Mouse (Mus musculus) 3134 (cell line): ENCODE data around the gene Mbip.

ENCODE experiments used
- DNase-seq: peaks from one replicate; pipeline ENCODE4 v3.0.0-alpha.2; 2011; ENCODE audit warnings: low spot score; ENCODE audit not compliant: insufficient read length; ENCODE audit errors: extremely low read depth

The Mbip gene

DNA sequence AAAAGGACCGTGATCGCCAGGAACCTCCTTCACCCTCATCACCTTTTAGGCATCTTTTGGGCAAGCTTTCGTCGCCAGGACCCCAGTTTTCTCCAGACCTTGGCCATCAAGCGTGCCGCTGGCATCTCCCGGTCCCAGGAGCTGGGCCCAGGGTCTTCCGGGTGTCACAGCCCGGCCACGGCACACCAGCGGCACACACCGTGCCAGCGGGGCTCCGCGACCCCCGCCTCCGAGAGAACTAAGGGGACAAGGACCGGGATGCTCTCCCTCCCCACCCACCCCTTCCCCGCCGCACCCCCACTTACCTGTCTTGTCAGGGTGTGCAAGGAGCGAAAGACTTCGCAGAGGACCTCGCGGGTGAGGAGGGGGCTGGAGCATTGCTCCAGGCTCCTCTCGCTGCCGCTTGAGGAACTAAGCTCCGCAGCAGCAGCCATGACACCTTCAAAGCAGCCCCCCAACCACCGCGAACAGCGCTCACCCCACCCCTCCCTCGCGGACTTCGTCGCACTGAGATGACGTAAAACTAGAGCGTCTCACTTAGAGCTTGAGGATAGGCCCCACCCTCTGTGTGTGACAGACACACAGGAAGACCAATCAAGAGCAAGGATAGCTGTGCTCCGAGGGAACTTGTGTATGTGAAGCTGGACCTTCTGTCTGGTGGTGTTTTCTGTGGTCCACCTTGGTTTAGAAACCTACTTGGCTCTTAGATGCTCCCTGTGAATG, at the start of gene Mbip:
Gene Mbip (minus strand): TSS at position 528 of the 723 bp plus-strand sequence.
- peak; percentile 88 for DNase-seq

DNA sequence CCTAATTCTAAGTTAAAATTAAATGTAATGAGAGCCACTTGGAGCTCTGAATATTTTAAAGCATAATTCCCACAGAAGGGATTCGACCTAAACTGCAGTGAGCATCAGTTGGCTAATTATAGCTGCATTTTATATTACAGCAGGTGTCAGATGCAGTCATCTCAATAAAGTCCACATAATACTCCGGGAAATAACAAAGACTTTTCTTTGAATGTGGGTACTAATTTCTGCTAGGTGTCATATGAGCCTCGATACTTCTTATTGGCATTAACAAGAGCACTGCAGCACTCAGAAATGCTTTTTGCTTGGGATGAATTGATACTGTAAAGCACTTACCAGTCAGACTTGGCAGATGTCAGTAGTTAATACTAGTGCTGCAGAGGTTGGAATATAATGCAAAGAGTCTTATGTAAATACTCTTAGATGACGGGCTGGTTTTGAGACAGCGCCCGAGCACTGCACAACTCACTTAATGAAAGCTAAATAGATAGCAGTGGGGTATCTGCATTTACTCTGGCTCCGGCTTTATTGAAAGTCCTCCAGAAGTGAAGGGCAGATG, 42.0 kb upstream of the Mbip start:
- DNase-seq: no peak

DNA sequence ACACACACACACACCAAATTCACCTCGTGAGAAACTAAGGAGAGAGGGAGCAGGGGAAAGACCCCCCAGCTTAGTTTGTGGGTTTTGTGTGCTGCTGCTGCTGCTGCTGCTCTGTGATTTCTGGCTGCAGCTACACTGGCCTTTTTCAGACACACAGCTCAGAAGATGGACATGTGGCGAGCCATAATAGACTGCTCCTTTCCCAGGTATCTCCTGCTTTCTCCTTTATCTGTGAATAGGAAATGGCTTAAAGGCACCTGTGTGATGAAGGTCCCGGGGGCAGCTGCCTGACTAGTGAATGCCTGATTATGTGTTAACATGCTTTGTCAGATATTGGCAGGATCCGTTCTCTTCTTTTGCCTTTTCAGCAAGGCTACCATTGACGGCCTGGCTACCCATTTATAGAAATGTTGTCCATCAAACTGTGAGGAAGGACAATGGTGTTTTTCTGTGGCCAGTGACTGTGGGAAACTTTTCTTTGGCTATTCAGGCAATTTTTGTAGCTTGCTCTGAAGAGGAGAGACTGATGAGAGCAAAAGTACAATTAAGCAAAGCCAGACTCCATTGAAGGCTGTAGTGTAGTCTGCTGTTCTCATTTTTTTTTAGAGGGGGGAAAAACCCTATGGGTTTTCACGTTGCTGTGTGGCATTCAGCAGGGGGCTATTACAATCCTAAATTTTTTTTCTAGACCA, 41.4 kb upstream of the Mbip start:
- no peak for DNase-seq

DNA sequence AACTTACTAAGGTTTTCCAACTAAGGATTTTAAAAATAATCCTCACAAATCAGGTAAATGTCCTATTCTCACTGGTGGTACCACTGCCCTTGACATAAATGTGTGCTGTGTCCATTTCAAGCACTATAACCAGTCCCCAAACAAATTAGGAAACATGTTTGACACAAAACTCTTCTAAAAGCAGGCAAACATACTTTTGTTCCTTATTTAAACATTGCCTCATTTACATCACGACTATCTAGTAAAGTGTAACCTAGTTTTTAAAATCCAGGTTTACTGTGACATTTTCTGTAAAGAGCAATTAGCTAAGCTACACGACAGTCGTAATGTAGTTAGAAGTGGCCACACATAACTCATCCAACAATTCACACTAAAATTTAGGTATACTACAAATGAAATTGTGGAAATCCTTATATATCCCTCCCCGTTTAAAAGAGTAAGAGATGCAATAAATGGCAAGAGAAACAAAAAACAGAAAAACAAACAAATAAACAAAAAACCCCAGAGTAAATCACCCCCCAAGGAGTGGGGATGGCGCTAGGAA, 851 bp downstream of the Mbip start:
- DNase-seq: no peak

DNA sequence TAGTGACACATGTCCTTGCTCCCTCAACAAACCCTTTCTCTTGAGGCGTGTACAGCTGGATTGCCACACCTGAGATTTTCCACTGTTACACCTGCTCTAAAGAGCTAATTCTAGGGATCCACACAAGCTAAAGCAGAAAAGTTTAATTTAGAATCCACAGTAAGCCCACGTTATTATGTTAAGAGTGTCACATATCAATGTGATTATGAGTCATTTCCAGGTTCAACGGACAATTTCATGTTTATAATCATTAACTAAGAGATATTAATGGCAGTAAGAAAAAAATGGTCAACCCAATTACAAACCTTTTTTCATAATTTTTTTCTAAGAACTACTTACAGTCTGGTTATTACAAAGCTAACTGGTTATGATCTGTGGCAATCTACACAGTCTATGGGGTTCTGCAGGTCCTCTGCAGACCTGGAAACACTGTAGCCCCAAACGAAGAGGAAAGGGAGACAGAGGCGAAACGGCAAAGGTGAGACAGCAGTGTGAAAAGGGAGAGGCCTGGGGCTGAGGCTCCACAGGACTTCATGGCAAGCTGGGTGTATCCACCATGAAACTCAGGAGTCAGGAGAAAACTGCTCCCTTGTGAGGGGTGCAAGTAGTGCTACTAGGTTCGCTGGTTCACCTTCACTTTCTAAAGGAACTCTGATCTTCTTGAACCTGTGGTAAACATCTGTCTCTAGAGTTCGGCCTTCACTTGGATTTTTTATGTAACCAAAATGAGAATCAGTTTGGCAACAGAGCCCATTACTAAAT, 6.2 kb downstream of the Mbip start:
- DNase-seq: no peak

DNA sequence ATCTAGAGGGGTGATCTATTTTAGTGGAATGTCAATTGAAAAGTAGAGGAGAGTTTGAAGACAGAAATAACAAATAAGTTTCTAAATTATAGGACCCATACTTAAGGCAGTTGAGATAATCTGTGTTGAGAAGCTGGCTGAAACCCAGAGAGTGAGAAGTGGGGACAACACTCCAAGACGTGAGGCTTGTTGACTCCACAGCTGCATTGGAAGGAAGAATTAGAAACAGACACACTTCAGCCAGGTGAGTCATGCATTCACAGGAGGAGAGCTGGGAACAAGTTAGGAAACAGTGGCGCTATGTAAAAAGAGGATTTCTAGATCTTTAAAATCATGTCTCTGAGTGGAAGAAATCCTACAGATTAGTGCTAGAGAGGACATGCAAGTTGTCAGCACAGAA, 12.2 kb downstream of the Mbip start:
- no peak for DNase-seq

DNA sequence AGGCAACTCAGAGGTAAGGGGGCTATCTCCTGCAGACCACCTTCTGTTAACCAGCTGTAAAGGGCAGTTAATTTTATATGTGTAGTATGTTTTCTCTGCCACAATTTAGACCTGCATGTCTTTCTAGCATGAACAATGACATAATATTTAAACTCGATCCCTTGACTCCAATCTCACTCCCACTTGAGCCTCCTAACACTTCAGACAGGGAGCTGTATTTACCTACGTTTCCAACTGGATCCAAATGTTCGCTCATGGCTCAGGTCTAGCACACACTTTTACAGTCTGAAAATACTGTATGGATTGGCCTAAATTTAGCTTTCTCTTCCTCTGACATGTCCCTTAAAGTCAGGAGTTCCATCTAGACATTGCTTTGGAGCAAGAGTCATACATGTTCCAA, 13.2 kb downstream of the Mbip start:
- no peak for DNase-seq

DNA sequence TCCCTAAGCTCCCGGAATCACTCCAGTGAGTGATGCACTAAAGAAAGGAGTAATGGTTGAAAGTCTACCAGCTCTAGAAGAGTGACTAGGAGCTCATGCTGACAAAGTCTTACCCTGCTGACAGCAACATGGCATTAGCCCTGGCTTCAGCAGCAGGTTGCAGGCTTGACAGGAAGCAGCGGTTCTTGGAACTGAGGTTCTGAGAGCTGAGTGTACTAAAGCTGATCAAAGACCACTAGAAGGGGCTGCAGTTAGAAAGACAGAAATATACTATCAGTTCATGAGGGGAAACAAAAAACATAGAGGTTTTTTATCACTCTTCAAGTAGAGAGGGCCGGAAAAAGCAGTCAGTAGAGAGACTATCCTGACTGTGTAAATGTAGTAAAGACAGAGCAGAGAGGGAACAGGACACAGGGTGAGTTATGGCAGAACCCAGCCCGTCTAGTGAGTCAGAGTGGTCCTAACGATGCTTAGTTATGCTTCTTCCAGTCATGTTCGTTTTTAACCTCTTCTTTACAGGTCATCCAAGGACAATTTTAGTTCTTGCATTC, 18.2 kb downstream of the Mbip start:
- DNase-seq: no peak

DNA sequence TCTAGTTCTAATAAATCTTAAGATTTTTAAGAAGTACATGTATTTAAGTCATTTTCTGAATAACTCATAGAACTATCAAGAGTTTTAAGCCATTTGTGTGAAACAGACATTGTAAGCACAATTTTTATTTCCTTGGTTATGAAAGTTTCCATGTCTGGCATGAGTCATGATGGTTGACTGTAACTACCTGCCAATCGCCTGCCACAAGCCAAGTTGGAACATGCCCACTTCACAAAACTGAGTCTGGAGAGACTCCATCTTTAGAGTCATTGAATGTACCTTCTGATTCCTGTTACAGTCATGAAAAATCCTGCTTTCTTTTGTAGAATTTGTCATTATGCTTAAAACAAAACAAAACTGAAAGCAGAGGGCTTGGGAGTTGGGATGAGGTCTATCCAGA, 19.8 kb downstream of the Mbip start:
- DNase-seq: no peak

DNA sequence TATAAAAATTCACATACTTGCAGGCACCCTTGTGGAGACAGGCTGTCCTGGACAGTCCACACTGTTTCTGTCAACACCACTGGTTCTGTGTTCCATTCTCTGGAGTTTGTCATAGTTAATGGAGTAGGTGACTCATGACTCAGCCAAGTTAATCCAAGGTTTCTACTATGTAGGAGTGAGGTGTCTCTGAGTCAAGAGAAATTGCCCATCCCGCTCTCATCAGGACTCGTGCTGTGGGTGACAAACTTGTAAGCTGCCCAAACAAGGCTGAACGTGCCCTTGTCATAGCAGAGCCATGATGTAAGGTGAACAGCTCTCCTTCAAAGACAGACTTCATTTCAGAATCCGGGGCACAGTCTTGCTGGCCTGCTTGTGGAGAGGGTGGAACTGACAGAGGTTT, 26.8 kb downstream of the Mbip start:
- DNase-seq: peak; percentile 7

DNA sequence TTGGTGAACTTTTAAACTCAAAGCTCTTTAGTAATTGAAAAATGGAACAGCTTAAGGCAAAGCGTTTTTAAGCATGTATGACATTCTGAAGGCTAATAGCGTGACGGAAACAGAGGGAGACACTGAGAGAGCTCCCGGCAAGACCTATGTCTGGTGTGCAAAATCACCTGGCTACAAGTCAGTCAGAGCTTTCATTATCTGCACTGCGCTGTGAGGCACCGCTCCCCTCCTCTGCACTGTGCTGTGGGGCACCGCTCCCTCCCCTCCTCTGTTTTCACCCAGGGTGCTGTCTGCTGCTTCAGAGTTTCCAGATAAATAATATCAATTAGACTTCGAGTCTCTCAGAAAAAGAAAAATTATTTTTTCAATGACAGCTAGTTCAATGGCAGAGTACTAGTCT, 27.6 kb downstream of the Mbip start:
- no peak for DNase-seq

DNA sequence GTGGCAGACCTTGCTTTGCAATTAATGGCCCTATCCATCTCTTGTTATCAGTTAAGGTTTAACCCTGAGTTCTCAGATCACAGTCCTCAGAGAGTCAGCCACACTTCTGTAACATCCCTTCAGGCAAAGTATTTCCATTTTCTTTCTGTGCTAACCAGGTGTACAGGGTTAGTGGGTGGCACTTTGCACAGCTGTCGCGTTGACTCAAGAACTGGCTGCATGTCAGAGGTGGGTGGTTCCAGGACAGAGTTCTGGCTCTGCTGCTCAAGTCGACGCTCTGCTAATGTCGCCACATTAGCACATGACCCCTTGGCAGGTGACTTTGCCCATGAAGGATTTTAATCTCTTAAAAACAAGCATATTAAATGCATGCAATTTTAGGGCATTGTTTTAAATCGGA, 39.9 kb downstream of the Mbip start:
- no peak for DNase-seq

DNA sequence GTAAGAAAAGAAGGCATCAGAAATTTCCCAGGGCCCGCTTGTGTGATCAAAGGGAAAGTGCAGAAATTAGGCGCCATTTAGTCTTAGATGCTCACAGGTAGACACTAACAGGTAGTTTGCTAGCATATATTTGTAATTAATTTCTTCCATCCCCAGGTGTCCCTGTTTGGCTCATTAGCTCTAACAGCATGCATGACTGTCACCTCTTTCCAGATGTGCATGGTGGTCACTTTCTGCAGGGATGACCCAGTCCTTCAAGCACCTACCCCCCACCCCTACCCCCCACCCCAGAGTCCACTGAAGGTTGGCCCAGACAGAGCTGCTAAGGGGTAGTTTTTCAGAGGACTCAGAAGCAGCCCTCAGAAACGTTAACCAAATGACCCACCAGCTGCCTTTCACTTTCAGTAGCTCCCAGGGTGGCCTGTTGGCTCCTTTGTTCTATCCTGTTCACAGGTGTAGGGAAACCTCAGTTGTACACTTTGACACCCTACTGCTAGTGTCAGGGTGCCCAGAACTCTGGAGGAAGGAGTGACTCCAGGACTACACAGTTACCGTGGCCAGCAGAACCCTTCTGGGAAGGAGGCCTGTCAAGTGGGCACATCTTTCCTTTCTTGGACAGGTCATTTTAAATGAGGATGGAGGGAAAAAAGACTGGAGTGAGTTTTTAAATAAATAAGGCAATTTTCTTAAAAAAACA, 43.2 kb downstream of the Mbip start:
- DNase-seq: no peak

DNA sequence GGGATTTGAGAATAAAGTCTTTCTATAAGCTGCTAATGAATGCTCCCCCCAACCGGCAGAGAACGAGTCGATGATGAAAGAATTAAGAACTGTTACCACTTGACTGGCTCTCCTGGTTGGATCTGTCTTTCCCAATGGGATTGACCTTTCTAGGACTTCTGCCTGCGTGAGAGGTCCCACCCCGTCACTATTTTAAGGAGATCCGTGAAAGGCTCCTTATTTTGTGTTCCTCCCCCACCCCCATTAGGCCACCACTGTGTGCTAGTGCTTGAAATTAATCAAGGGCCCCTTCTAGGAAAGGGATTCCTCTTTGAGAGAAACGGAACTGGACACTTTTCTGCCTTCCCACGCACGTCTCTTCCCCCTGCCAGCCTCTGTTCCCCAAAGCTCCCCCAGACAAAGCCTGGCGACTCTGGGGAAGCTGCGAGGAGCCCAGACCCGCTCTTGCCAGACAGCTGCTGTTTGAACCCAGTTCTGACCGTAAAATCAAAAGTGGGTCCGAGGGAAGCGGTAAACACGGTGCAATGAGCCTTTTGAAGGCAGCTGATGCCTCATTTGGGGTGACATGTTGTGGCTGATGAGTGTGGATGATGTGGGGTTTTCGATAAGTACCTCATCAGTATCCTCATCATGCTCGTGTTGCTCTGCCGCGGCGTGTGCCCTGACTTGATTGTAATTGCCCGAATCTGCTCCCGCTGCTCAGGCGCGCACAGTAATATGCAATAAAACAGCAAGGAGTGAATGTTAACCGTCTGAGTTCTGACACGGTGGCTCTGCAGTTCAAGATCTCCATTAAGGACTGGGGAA, 44.0 kb downstream of the Mbip start:
- DNase-seq: no peak

DNA sequence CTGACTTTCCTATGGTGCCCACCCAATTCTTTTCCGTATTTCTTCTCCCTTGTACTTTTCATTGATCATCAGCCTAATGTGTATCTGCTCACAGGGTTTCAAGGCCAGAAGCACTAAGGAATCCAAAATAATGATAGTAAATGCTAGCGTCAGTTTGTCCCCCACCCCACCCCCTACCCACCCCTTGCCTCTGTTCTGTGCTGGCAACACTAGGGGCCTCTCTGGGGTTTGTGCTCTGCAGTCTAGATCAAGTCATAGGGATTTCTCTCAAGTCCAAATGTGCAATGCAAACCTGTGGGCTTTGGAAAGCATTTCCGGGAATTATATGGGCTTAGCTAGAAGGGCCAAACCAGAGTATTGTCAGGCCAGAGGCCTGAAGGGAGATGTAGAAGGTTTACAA, 46.1 kb downstream of the Mbip start:
- no peak for DNase-seq

DNA sequence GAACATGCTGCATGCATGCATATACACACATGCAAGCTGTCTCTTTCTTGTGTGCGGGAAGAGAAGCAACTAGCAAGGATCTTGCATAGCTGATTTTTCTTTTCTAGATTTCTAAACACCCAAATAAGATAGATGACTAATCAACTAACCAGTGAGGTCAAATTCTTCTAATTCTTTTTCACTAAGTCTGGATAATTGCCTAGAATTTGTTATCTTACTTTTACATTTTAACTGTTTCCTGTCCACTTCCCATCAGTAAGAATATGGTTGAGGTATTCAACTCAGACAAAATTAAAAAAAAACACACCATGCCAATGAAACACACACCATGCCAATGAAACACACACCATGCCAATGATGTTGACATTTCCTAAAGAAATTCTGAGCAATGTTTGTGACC, 46.8 kb downstream of the Mbip start:
- DNase-seq: peak; percentile 4

DNA sequence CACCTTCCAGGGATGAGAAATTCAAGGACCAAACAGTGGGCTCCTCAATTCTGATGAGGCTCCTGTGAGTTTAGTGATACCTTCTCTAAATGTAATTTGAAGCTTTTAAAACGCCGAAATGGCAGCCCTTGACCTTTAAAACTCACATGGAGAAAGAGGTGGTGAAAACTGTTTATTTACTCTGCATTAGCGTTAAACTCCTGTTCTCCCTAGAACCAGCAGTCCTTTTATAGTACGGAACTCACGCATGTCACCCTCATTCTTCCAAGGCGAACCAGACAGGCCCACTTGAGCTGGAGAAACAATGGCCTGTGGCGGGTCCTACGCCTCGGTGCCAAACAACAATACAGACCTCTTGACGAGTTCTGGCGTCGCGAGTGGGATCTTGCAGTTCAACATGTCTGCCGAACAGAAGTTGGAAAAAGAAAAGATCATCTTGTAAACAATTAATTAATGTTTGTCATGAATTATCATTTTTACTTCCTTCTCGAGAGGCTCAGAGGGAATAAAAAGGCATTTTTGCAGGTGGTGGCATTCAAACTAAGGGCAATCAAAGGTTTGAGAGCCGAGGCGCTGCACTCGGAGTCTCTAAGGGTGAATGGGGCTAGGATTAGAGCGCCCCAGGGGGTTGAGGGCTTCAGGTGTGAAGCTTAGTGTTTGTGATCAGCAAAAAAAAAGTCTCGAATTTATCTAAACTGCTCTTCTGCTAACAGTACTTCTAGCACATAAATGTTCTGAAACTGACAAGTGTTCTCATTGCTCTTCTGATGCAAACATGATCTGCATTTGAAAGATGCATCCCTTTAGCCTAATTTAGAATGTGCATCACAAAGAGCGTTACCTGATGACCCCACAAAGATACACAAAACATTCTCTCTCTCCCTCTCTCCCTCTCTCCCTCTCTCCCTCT, 47.5 kb downstream of the Mbip start:
- DNase-seq: no peak

DNA sequence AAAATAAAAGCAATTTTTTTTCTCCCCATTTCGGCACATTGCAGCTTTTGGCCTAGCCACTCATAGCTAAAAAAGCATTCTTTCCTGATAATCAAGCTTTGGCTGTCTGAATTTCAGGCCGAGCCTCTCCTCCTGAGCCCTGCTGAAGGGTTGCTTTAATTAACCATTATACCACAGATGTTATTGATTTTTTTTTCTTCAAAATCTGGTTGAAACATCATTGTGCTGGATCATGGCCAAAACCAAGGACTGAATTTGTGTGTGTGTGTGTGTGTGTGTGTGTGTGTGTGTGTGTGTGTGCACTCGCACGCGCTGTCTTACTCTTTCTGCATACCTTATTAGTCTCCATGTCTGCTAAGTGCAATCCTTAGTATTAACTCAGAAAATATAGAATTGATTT, 48.6 kb downstream of the Mbip start:
- no peak for DNase-seq
